Mouse (Mus musculus): ENCODE results near the gene Olfr1454. TPM values are rescaled to one million over a fixed set of nuclear protein-coding genes. Genes with fewer than 3 reads are reported as not detected.

Gene Olfr1454
- not detected in 2 replicates for polyA plus RNA-seq (2015; fragmentation: Nextera tagmentation; extraction: Ambion mirVana)

GRCm38 (mm10) chr19:13060310-13060709, at the start of gene Olfr1454:
TSS of gene Olfr1454 (plus strand) at chr19:13060610.
- Histone ChIP-seq H3K36me3 (ENCODE audit: control insufficient read depth, insufficient read depth, low read length) (no peaks in the 10 kb centered on the region), H3K4me3 (ENCODE audit: low read length) (no peak within 1 kb of the TSS), H3K27ac (ENCODE audit: low read length) (no peak within 1 kb of the TSS), H3K27me3 (ENCODE audit: control insufficient read depth, insufficient read depth, low read depth, low read length) (no peaks in the 10 kb centered on the region), H3K9me3 (ENCODE audit: control insufficient read depth, low read length) (peaks cover 2% of the 10 kb centered on the region; the same call in 1 of the 2 replicates), H3K4me1 (replicated peaks; ENCODE audit: control insufficient read depth, insufficient read depth, low read length) (no peaks in the 10 kb centered on the region), H3K9ac (ENCODE audit: low read length) (no peak within 1 kb of the TSS), H3K4me2 (ENCODE audit: low read depth, low read length) (no peak within 1 kb of the TSS)
- ATAC-seq (ENCODE audit: low read depth) = no peak
- WGBS = 56% methylated on average over 2 of the region's 2 CpGs

DNA sequence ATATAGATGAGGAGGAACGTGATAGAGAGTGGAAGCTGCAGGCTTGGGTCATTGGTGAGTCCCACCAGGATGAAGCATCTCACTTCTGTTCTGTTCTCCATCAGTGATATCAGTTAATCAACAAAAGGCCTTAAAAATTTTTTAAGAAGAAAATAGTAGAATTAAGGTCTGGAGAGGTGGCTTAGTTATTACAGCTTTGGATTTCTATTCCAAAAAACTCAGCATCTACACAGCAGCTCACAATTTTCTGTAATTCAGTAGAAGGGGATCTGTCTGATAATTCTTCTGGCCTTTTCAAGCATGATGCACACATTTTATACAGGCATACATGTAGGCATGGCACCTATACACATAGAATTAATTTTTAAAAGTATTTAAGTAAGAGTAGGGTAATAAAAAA, 32.2 kb upstream of the Olfr1454 start, which contains the start of gene Olfr1453:
Gene Olfr1453 (minus strand): TSS at position 101 of the 400 bp plus-strand sequence.
- Histone ChIP-seq H3K9me3 (ENCODE audit: control insufficient read depth, low read length) (no peaks in the 10 kb centered on the region), H3K27ac (ENCODE audit: low read length) (no peak within 1 kb of the TSS), H3K9ac (ENCODE audit: low read length) (no peak within 1 kb of the TSS), H3K4me1 (replicated peaks; ENCODE audit: control insufficient read depth, insufficient read depth, low read length) (no peaks in the 10 kb centered on the region), H3K4me3 (ENCODE audit: low read length) (no peak within 1 kb of the TSS), H3K27me3 (ENCODE audit: control insufficient read depth, insufficient read depth, low read depth, low read length) (no peaks in the 10 kb centered on the region), H3K36me3 (ENCODE audit: control insufficient read depth, insufficient read depth, low read length) (no peaks in the 10 kb centered on the region), H3K4me2 (ENCODE audit: low read depth, low read length) (no peak within 1 kb of the TSS)
- 44% methylated on average over 1 of the region's 1 CpGs for WGBS
- ATAC-seq (ENCODE audit: low read depth) = no peak

GRCm38 (mm10) chr19:13093908-13094307, 33.5 kb downstream of the Olfr1454 start:
- H3K9ac ChIP-seq (ENCODE audit: low read length) = no peak overlapping the region
- H3K9me3 ChIP-seq (ENCODE audit: control insufficient read depth, low read length) = no peaks in the 10 kb centered on the region
- H3K36me3 ChIP-seq (ENCODE audit: control insufficient read depth, insufficient read depth, low read length) = no peaks in the 10 kb centered on the region
- WGBS = 80% methylated on average over 1 of the region's 1 CpGs
- no peak for ATAC-seq (ENCODE audit: low read depth)
- no peak overlapping the region for H3K4me3 ChIP-seq (ENCODE audit: low read length)
- H3K4me1 ChIP-seq (replicated peaks; ENCODE audit: control insufficient read depth, insufficient read depth, low read length) = no peaks in the 10 kb centered on the region
- H3K27me3 ChIP-seq (ENCODE audit: control insufficient read depth, insufficient read depth, low read depth, low read length) = no peaks in the 10 kb centered on the region
- no peak overlapping the region for H3K4me2 ChIP-seq (ENCODE audit: low read depth, low read length)
- no peak overlapping the region for H3K27ac ChIP-seq (ENCODE audit: low read length)

DNA sequence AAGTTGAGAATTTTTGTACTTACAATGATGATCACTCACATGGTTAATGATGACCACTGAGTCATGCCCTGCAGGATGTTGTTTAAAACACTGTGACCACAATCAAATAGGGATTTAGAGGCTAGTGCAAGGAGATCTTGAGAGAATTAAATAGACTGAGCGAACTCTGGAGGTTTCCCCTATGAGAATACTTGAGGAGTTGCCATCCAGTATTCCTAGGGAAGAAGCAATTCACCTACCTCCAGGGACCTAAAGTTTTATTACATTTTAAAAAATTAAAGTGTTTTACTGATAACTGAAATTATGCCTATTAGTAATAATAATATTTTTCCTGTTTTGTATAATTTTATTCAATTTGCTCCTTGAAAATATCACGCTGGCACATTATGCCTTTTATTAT, 37.4 kb downstream of the Olfr1454 start, which contains the start of gene Olfr1457:
Gene Olfr1457 (minus strand): TSS at position 101 of the 400 bp plus-strand sequence.
- Histone ChIP-seq H3K27ac (ENCODE audit: low read length) (no peak within 1 kb of the TSS), H3K4me1 (replicated peaks; ENCODE audit: control insufficient read depth, insufficient read depth, low read length) (no peaks in the 10 kb centered on the region), H3K9ac (ENCODE audit: low read length) (no peak within 1 kb of the TSS), H3K9me3 (ENCODE audit: control insufficient read depth, low read length) (no peaks in the 10 kb centered on the region; the same call in 1 of the 2 replicates), H3K36me3 (ENCODE audit: control insufficient read depth, insufficient read depth, low read length) (no peaks in the 10 kb centered on the region), H3K4me3 (ENCODE audit: low read length) (no peak within 1 kb of the TSS), H3K4me2 (ENCODE audit: low read depth, low read length) (no peak within 1 kb of the TSS), H3K27me3 (ENCODE audit: control insufficient read depth, insufficient read depth, low read depth, low read length) (no peaks in the 10 kb centered on the region)
- 66% methylated on average over 2 of the region's 2 CpGs for WGBS
- no peak for ATAC-seq (ENCODE audit: low read depth)

GRCm38 (mm10) chr19:13106675-13107074, 46.3 kb downstream of the Olfr1454 start, which contains the start of gene Olfr1458:
TSS of gene Olfr1458 (minus strand) at chr19:13106775.
- no peak within 1 kb of the TSS for H3K4me3 ChIP-seq (ENCODE audit: low read length)
- no peaks in the 10 kb centered on the region; the same call in 1 of the 2 replicates for H3K9me3 ChIP-seq (ENCODE audit: control insufficient read depth, low read length)
- H3K4me2 ChIP-seq (ENCODE audit: low read depth, low read length) = no peak within 1 kb of the TSS
- no peaks in the 10 kb centered on the region for H3K27me3 ChIP-seq (ENCODE audit: control insufficient read depth, insufficient read depth, low read depth, low read length)
- 74% methylated on average over 3 of the region's 3 CpGs for WGBS
- no peaks in the 10 kb centered on the region for H3K4me1 ChIP-seq (replicated peaks; ENCODE audit: control insufficient read depth, insufficient read depth, low read length)
- no peak for ATAC-seq (ENCODE audit: low read depth)
- no peak within 1 kb of the TSS for H3K9ac ChIP-seq (ENCODE audit: low read length)
- no peak within 1 kb of the TSS for H3K27ac ChIP-seq (ENCODE audit: low read length)
- no peaks in the 10 kb centered on the region for H3K36me3 ChIP-seq (ENCODE audit: control insufficient read depth, insufficient read depth, low read length)

Other genes starting within 250 kb of the Olfr1454 start
- gene Gm5244, start 213.9 kb upstream of the Olfr1454 start, polyA plus RNA-seq (2015; fragmentation: Nextera tagmentation; extraction: Ambion mirVana) = not detected in 2 replicates
- not detected in 2 replicates for gene Olfr1444, start 203.3 kb upstream of the Olfr1454 start, polyA plus RNA-seq (2015; fragmentation: Nextera tagmentation; extraction: Ambion mirVana)
- gene Olfr1445, start 176.8 kb upstream of the Olfr1454 start, polyA plus RNA-seq (2015; fragmentation: Nextera tagmentation; extraction: Ambion mirVana) = not detected in 2 replicates
- not detected in 2 replicates for gene Olfr1446, start 167.1 kb upstream of the Olfr1454 start, polyA plus RNA-seq (2015; fragmentation: Nextera tagmentation; extraction: Ambion mirVana)
- not detected in 2 replicates for gene Olfr1447, start 156.9 kb upstream of the Olfr1454 start, polyA plus RNA-seq (2015; fragmentation: Nextera tagmentation; extraction: Ambion mirVana)
- gene Olfr1448, start 136.2 kb upstream of the Olfr1454 start, polyA plus RNA-seq (2015; fragmentation: Nextera tagmentation; extraction: Ambion mirVana) = not detected in 2 replicates
- gene Olfr1449, start 129.8 kb upstream of the Olfr1454 start, polyA plus RNA-seq (2015; fragmentation: Nextera tagmentation; extraction: Ambion mirVana) = not detected in 2 replicates
- not detected in 2 replicates for gene Olfr1450, start 110.4 kb upstream of the Olfr1454 start, polyA plus RNA-seq (2015; fragmentation: Nextera tagmentation; extraction: Ambion mirVana)
- gene Olfr1451, start 65.6 kb upstream of the Olfr1454 start, polyA plus RNA-seq (2015; fragmentation: Nextera tagmentation; extraction: Ambion mirVana) = not detected in 2 replicates
- not detected in 2 replicates for gene Olfr1453, start 32.3 kb upstream of the Olfr1454 start, polyA plus RNA-seq (2015; fragmentation: Nextera tagmentation; extraction: Ambion mirVana)
- not detected in 2 replicates for gene Olfr1457, start 37.3 kb downstream of the Olfr1454 start, polyA plus RNA-seq (2015; fragmentation: Nextera tagmentation; extraction: Ambion mirVana)
- gene Olfr1458, start 46.2 kb downstream of the Olfr1454 start, polyA plus RNA-seq (2015; fragmentation: Nextera tagmentation; extraction: Ambion mirVana) = not detected in 2 replicates
- gene Olfr1459, start 88.9 kb downstream of the Olfr1454 start, polyA plus RNA-seq (2015; fragmentation: Nextera tagmentation; extraction: Ambion mirVana) = not detected in 2 replicates
- not detected in 2 replicates for gene Olfr1461, start 102.4 kb downstream of the Olfr1454 start, polyA plus RNA-seq (2015; fragmentation: Nextera tagmentation; extraction: Ambion mirVana)
- not detected in 2 replicates for gene Olfr1462, start 125.1 kb downstream of the Olfr1454 start, polyA plus RNA-seq (2015; fragmentation: Nextera tagmentation; extraction: Ambion mirVana)
- not detected in 2 replicates for gene Olfr1463, start 170.7 kb downstream of the Olfr1454 start, polyA plus RNA-seq (2015; fragmentation: Nextera tagmentation; extraction: Ambion mirVana)

Measured in lung, embryonic 16.5 days (tissue).